Mouse (Mus musculus) MEL (cell line): ENCODE measurements around the gene Il6ra. TPM values are rescaled to one million over a fixed set of nuclear protein-coding genes. Genes with fewer than 3 reads are reported as not detected.

Source experiments
- DNase-seq: peaks from one replicate; pipeline ENCODE4 v3.0.0; 2011; ENCODE audit warnings: low read depth, low spot score
- H3K27ac ChIP-seq: 2 replicates; pipeline ENCODE4 v1.5.1; 2012; ENCODE audit warnings: low read depth, mild to moderate bottlenecking, control low read depth, low read length, moderate library complexity; ENCODE audit not compliant: control insufficient read depth
- H3K27me3 ChIP-seq, 2 experiments: fragments of 150-350 bp in 1 of 2; sonication (generic) in 1 of 2; 2 replicates each; pipeline ENCODE4 v1.6.1; 2012; ENCODE audit warnings: low read length in 2 of 2, mild to moderate bottlenecking in 2 of 2, improper control_type of control experiment in 1 of 2, moderate library complexity in 1 of 2; ENCODE audit not compliant: insufficient read depth in 2 of 2, control insufficient read depth in 1 of 2
- H3K36me3 ChIP-seq, 2 experiments: 2 replicates each; pipeline ENCODE4 v1.6.1; 2012 to 2014; ENCODE audit warnings: low read length in 2 of 2, improper control_type of control experiment in 1 of 2, inconsistent platforms in 1 of 2, mild to moderate bottlenecking in 1 of 2; ENCODE audit not compliant: insufficient read depth in 2 of 2, control insufficient read depth in 1 of 2
- H3K4me1 ChIP-seq, 2 experiments: fragments of 150-350 bp in 1 of 2; sonication (generic) in 1 of 2; 2 replicates each; pipeline ENCODE4 v1.6.1; 2012; ENCODE audit warnings: low read length in 2 of 2, improper control_type of control experiment in 1 of 2, mild to moderate bottlenecking in 1 of 2; ENCODE audit not compliant: insufficient read depth in 2 of 2, control insufficient read depth in 1 of 2
- H3K4me3 ChIP-seq, 2 experiments: fragments of 150-350 bp in 1 of 2; sonication (generic) in 1 of 2; 2 replicates each; pipeline ENCODE4 v1.5.1; 2012; ENCODE audit warnings: low read depth in 2 of 2, low read length in 2 of 2, mild to moderate bottlenecking in 2 of 2, moderate library complexity in 2 of 2, control low read depth in 1 of 2, improper control_type of control experiment in 1 of 2; ENCODE audit not compliant: control insufficient read depth in 1 of 2, insufficient read depth in 1 of 2
- H3K79me2 ChIP-seq: 2 replicates; pipeline ENCODE4 v1.6.1; 2012; ENCODE audit warnings: mild to moderate bottlenecking, low read length, moderate library complexity; ENCODE audit not compliant: control insufficient read depth, poor library complexity, insufficient read depth
- H3K9ac ChIP-seq: 2 replicates; pipeline ENCODE4 v1.6.1; 2012; ENCODE audit warnings: low read depth, mild to moderate bottlenecking, control low read depth, low read length, moderate library complexity; ENCODE audit not compliant: control insufficient read depth, poor library complexity, severe bottlenecking
- H3K9me3 ChIP-seq: fragments of 150-350 bp; sonication (generic); replicated peaks from 2 replicates; pipeline ENCODE4 v1.6.1; 2012; ENCODE audit warnings: mild to moderate bottlenecking, low read length, improper control_type of control experiment, moderate library complexity; ENCODE audit not compliant: insufficient read depth
- BHLHE40 ChIP-seq: IDR thresholded peaks from 2 replicates; pipeline ENCODE4 v1.6.1; 2012; ENCODE audit warnings: low read depth, mild to moderate bottlenecking, inconsistent platforms, low read length, improper control_type of control experiment, borderline replicate concordance
- CTCF ChIP-seq, 3 experiments: IDR thresholded peaks in 2 of 3; conservative IDR thresholded peaks in 1 of 3; 2 replicates each; pipeline ENCODE4 v1.5.1; 2011 to 2012; ENCODE audit warnings: low read length in 3 of 3, low read depth in 2 of 3, mild to moderate bottlenecking in 2 of 3, improper control_type of control experiment in 1 of 3, inconsistent platforms in 1 of 3, mixed read lengths in 1 of 3, moderate library complexity in 1 of 3; ENCODE audit not compliant: control insufficient read depth in 1 of 3, insufficient read depth in 1 of 3, poor library complexity in 1 of 3, severe bottlenecking in 1 of 3
- ETS1 ChIP-seq: IDR thresholded peaks from 2 replicates; pipeline ENCODE4 v1.6.1; 2012; ENCODE audit warnings: low read depth, mild to moderate bottlenecking, inconsistent platforms, low read length, improper control_type of control experiment, moderate library complexity
- HCFC1 ChIP-seq: IDR thresholded peaks from 2 replicates; pipeline ENCODE4 v1.6.1; 2012; ENCODE audit warnings: low read depth, mild to moderate bottlenecking, inconsistent platforms, low read length, improper control_type of control experiment, moderate library complexity
- KAT2A ChIP-seq: conservative IDR thresholded peaks from 2 replicates; pipeline ENCODE4 v1.6.1; 2012; ENCODE audit warnings: low read depth, low read length, improper control_type of control experiment, inconsistent platforms
- MEF2A ChIP-seq: IDR thresholded peaks from 2 replicates; pipeline ENCODE4 v1.6.1; 2014; ENCODE audit warnings: low read depth, mild to moderate bottlenecking, inconsistent platforms, low read length, improper control_type of control experiment; ENCODE audit not compliant: poor library complexity, insufficient replicate concordance, severe bottlenecking; ENCODE audit errors: extremely low read depth
- MYB ChIP-seq: IDR thresholded peaks from 2 replicates; pipeline ENCODE4 v1.6.1; 2011; ENCODE audit warnings: mild to moderate bottlenecking, low read depth, low read length, improper control_type of control experiment
- MYC ChIP-seq: IDR thresholded peaks from 2 replicates; pipeline ENCODE4 v1.6.1; 2011; ENCODE audit warnings: low read depth, mild to moderate bottlenecking, low read length, improper control_type of control experiment, moderate library complexity
- NELFE ChIP-seq: IDR thresholded peaks from 2 replicates; pipeline ENCODE4 v1.6.1; 2011; ENCODE audit warnings: low read depth, low read length, improper control_type of control experiment
- POLR2AphosphoS5 ChIP-seq: IDR thresholded peaks from 2 replicates; pipeline ENCODE4 v1.6.1; 2012; ENCODE audit warnings: low read depth, borderline replicate concordance, mild to moderate bottlenecking, inconsistent platforms, low read length, moderate library complexity, mixed read lengths
- TBP ChIP-seq: IDR thresholded peaks from 2 replicates; pipeline ENCODE4 v1.8.0; 2011; ENCODE audit warnings: low read depth, low read length, improper control_type of control experiment
- USF1 ChIP-seq: IDR thresholded peaks from 2 replicates; pipeline ENCODE4 v1.6.1; 2014; ENCODE audit warnings: low read depth, mild to moderate bottlenecking, inconsistent platforms, low read length, improper control_type of control experiment, moderate library complexity
- ZKSCAN1 ChIP-seq: IDR thresholded peaks from 2 replicates; pipeline ENCODE4 v1.6.1; 2012; ENCODE audit warnings: low read depth, mild to moderate bottlenecking, inconsistent platforms, low read length, improper control_type of control experiment, moderate library complexity
- ZMIZ1 ChIP-seq: IDR thresholded peaks from 2 replicates; pipeline ENCODE4 v1.6.1; 2012; ENCODE audit warnings: low read depth, mild to moderate bottlenecking, inconsistent platforms, low read length, improper control_type of control experiment, moderate library complexity
- ZNF384 ChIP-seq: IDR thresholded peaks from 2 replicates; pipeline ENCODE4 v1.6.1; 2012; ENCODE audit warnings: low read depth, mild to moderate bottlenecking, inconsistent platforms, low read length, improper control_type of control experiment
- polyA plus RNA-seq, 2 experiments: library from polyadenylated mRNA; stranded (reverse) in 1 of 2; unstranded in 1 of 2; fragments of >175 nt in 1 of 2; fragments of >200 nt in 1 of 2; gene quantifications; 2 replicates each; pipeline versions ENCODE4 v1.2.1 to v1.2.4; 2012; ENCODE audit warnings: low replicate concordance in 2 of 2, low read depth in 1 of 2; ENCODE audit not compliant: insufficient read length in 2 of 2, insufficient read depth in 1 of 2, missing spikeins in 1 of 2
- total RNA-seq: library from RNA; depleted of rRNA; stranded (reverse); fragments of 300-350 nt; gene quantifications from 2 replicates; pipeline ENCODE4 v1.2.3, GENCODE M21; 2012

Il6ra gene
- total and polyA plus RNA-seq, 3 experiments: 0.15 to 3.4 TPM; not detected in 1

- TF ChIP-seq CTCF (IDR thresholded peaks at IDR 0.05 in 2 of 3, conservative IDR thresholded peaks at IDR 0.05 in 1 of 3; ENCODE audit: control insufficient read depth in 1 of 3, insufficient read depth in 1 of 3, low read depth in 2 of 3, low read length in 3 of 3, poor library complexity in 1 of 3, severe bottlenecking in 1 of 3) (no peak), NELFE (peak; percentile 49; the same call in 1 of the 2 replicates), ZKSCAN1 (peak; percentile 57; the same call in 1 of the 2 replicates), KAT2A (peak; percentile 27; the same call in 1 of the 2 replicates), BHLHE40 (peak; percentile 79; the same call in 1 of the 2 replicates), ZMIZ1 (0 out of 2 replicates have a peak, but pooled peaks have one; percentile 38), USF1 (peak; percentile 52), ETS1 (peak; percentile 74), TBP (peak; percentile 66), MYC (peak; percentile 97), HCFC1 (peak; percentile 64), ZNF384 (no peak), MEF2A (no peak)
- TF ChIP-seq, all 39 proteins: peak for 23
Observed at GRCm38 (mm10) chr3:89883582-89884041, 29.4 kb downstream of the Il6ra start (continued).

- H3K27ac ChIP-seq: peak overlapping the region; percentile 73
- 0 out of 2 replicates have a peak overlapping the region, but pooled peaks have one; percentile 3 for H3K9ac ChIP-seq
- no peaks in the 10 kb centered on the region for H3K27me3 ChIP-seq
- H3K9me3 ChIP-seq: no peaks in the 10 kb centered on the region
- peaks cover 0 to 27% of the 10 kb centered on the region in 2 experiments; a peak in 2 of 4 replicates for H3K36me3 ChIP-seq
- no peak for DNase-seq
- H3K4me1 ChIP-seq: peaks cover 15 to 41% of the 10 kb centered on the region in 2 experiments
- H3K4me3 ChIP-seq: no peak overlapping the region
- TF ChIP-seq CTCF (IDR thresholded peaks at IDR 0.05 in 2 of 3, conservative IDR thresholded peaks at IDR 0.05 in 1 of 3; ENCODE audit: control insufficient read depth in 1 of 3, insufficient read depth in 1 of 3, low read depth in 2 of 3, low read length in 3 of 3, poor library complexity in 1 of 3, severe bottlenecking in 1 of 3) (no peak), ZNF384 (0 out of 2 replicates have a peak, but pooled peaks have one; percentile 23)
- no peaks in the 10 kb centered on the region for H3K79me2 ChIP-seq
Observed at GRCm38 (mm10) chr3:89882556-89883181, 30.3 kb downstream of the Il6ra start.

DNA sequence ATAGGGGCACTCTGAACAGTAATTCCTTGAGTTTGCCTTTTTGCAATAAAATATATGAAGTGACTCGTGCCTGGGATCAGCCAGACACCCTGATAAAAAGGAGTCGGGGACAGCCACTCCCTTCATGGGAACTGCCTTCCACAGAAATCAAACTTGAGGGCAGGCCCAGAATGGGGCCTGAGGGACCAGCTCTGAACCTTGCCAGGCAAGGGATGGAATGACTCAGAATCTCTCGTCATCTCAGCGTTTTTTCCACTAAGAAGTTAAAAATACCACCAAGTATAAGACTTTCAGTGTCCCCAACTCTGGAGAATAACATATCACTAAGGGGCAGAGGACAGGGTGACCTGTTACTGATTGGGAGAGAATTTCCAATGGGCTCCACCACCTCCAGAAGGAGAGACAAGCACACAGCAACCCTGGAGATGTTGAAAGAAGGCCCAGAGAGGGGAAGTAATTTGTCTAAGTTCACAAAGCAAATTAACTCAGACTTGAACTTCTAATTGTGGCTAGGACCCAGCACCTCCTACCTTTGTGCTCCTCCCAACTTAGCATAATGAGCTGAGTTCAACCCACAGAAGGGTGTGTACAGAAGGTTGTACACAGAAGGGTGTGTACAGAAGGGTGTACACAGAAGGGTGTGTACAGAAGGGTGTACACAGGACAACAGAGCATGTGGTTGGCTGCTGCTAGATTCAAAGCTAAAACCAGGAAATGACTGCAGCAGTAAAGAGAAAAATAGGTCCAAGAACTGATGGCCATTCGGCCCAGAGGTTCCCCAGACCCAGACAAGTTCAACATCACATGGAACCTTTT, 32.8 kb downstream of the Il6ra start:
- no peaks in the 10 kb centered on the region for H3K9me3 ChIP-seq
- DNase-seq: peak; percentile 47
- H3K9ac ChIP-seq: no peak overlapping the region
- no peaks in the 10 kb centered on the region for H3K79me2 ChIP-seq
- peaks cover 11 to 29% of the 10 kb centered on the region in 2 experiments for H3K4me1 ChIP-seq
- peaks cover 0 to 21% of the 10 kb centered on the region in 2 experiments; a peak in 2 of 4 replicates for H3K36me3 ChIP-seq
- H3K4me3 ChIP-seq: no peak overlapping the region
- H3K27ac ChIP-seq: peak overlapping the region; percentile 9; the same call in 1 of the 2 replicates
- TF ChIP-seq POLR2AphosphoS5 (peak; percentile 83; the same call in 1 of the 2 replicates), MYB (no peak), MEF2A (no peak), ETS1 (0 out of 2 replicates have a peak, but pooled peaks have one; percentile 18), BHLHE40 (peak; percentile 42; the same call in 1 of the 2 replicates)
- H3K27me3 ChIP-seq: no peaks in the 10 kb centered on the region
